Mouse (Mus musculus) megakaryocyte-erythroid progenitor cell, adult 5-6 weeks (primary cell): ENCODE results near the gene Tgfbi. TPM values are rescaled to one million over a fixed set of nuclear protein-coding genes. Genes with fewer than 3 reads are reported as not detected.

Source experiments
- ATAC-seq: replicated peaks from 2 replicates; pipeline ENCODE4 v1.8.0; 2016; ENCODE audit warnings: mild to moderate bottlenecking, inconsistent platforms; ENCODE audit not compliant: severe bottlenecking, poor library complexity, low FRiP score, low TSS enrichment
- total RNA-seq, 2 experiments: library from RNA; stranded (forward) in 1 of 2; stranded (reverse) in 1 of 2; fragments of 200-1000, 215-1000 nt in 1 of 2; fragments of >200 nt in 1 of 2; fragmentation: Nextera tagmentation in 1 of 2; gene quantifications; 2 replicates each; pipeline ENCODE4 v1.2.3; 2014 to 2017

Tgfbi gene
- total RNA-seq, 2 experiments from 2014 or later: 0.28 to 1.5 TPM

- no peak for ATAC-seq
Measured at GRCm38 (mm10) chr13:56678188-56678787, 69.0 kb downstream of the Tgfbi start.

DNA sequence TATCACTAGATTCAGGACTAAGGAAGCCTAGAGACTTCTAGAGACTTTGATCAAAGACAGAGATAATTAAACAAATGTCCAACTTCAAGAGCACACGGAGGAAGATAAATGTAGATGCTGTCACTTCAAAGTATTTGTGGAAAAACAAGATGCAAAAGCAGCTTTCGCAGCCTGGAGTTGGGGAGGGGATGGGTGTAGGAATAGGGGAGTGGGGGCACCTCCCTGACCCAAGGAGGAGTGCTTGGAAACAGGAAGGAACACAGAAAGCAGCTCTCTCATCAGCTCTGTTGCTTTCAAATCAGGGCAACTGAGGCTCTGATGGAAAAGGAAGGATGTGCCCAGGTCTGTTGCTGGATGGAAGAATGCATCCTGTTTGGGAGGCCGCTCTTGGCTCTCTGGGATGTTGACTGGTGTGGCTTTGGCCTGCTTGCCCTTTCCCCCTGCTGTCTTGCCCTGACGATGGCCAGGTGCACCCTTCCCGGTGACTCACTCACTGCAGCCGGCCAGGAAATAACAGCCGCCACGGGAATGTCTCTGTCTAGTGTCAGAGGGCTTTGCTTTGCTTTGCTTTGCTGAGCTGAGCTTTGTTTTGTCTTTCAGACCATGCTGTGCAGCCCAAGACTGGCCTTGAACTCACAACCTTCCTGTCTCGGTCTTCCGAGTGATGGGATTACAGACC, 69.6 kb downstream of the Tgfbi start:
- no peak for ATAC-seq

DNA sequence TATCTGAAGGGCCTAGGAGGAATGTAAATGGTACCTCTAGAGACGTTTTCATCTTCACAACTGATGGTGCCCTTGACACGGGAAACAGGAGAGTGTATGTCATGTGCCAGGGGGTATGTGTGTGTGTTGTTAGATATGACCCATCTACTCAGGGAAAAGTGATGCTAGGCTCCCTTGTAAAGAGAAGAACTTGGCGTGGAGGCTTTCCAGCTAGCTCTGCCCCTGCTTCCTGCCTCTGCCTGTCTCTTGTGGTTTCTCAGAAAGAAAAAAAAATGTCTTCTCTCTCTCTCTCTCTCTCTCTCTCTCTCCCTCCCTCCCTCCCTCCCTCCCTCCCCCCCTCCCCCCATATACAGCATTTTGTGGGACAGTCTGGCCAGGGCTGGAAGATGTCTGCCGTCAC, 72.6 kb downstream of the Tgfbi start:
- ATAC-seq: no peak

DNA sequence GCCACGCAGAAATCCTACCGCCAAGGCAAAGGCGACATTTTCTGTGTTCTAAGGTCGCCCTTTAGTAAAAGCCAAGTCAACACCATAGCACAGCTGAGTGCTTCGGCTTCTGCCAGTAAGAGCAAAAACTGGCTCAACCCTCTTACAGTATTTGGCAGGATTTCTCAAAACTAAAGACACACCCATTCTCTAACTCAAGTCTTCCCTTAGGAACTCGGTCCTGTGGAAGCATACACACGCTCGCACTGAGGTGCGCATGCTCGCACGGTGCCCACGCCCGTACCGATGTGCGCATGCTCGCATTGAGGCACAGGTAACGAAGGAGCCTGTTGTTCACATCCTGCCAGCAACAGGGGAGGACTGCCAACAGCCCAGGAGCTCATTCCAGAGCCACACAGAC, 73.0 kb downstream of the Tgfbi start:
- ATAC-seq: no peak

GRCm38 (mm10) chr13:56683306-56683705, 74.0 kb downstream of the Tgfbi start:
- ATAC-seq: no peak

Other genes starting within 250 kb of the Tgfbi start
- not detected in 2 replicates for gene Gm3045, start 182.9 kb upstream of the Tgfbi start, total RNA-seq (2014; fragmentation: Nextera tagmentation)
- not detected in 2 replicates for gene Gm3045, start 182.9 kb upstream of the Tgfbi start, total RNA-seq (2017)
- not detected in 2 replicates for gene Slc25a48, start 171.2 kb upstream of the Tgfbi start, total RNA-seq (2014; fragmentation: Nextera tagmentation)
- not detected in 2 replicates for gene Slc25a48, start 171.2 kb upstream of the Tgfbi start, total RNA-seq (2017)
- gene Il9, start 127.3 kb upstream of the Tgfbi start, total RNA-seq (2014; fragmentation: Nextera tagmentation): not detected in 2 replicates
- not detected in 2 replicates for gene Il9, start 127.3 kb upstream of the Tgfbi start, total RNA-seq (2017)
- not detected in 2 replicates for gene Fbxl21, start 87.1 kb upstream of the Tgfbi start, total RNA-seq (2014; fragmentation: Nextera tagmentation)
- not detected in 2 replicates for gene Fbxl21, start 87.1 kb upstream of the Tgfbi start, total RNA-seq (2017)
- not detected in 2 replicates for gene Lect2, start 61.0 kb upstream of the Tgfbi start, total RNA-seq (2014; fragmentation: Nextera tagmentation)
- not detected in 2 replicates for gene Lect2, start 61.0 kb upstream of the Tgfbi start, total RNA-seq (2017)
- gene Smad5, start 93.5 kb downstream of the Tgfbi start, total RNA-seq (2014; fragmentation: Nextera tagmentation): 27.7 and 28.8 TPM in 2 replicates
- gene Smad5, start 93.5 kb downstream of the Tgfbi start, total RNA-seq (2017): 22.7 and 23.9 TPM in 2 replicates
- not detected in 2 replicates for gene Gm45623, start 144.3 kb downstream of the Tgfbi start, total RNA-seq (2014; fragmentation: Nextera tagmentation)
- not detected in 2 replicates for gene Gm45623, start 144.3 kb downstream of the Tgfbi start, total RNA-seq (2017)